Mouse (Mus musculus) monocyte, adult 5-6 weeks (primary cell): ENCODE results near the gene Rasa2. TPM values are rescaled to one million over a fixed set of nuclear protein-coding genes. Genes with fewer than 3 reads are reported as not detected.
A peak's percentile ranks its signal among the peaks of the same experiment; 100 is the strongest.
"Not testable (repeated sequence)": the region's sequence is repeated elsewhere in the genome, so short reads cannot be mapped to it uniquely, and the experiment has no call there.

ENCODE experiments used
- ATAC-seq: fragments of 153-309, 156-312 bp; replicated peaks from 2 replicates; pipeline ENCODE4 v1.8.0; 2017; ENCODE audit warnings: mild to moderate bottlenecking; ENCODE audit not compliant: low TSS enrichment, insufficient number of reproducible peaks, severe bottlenecking, poor library complexity, low FRiP score
- total RNA-seq: library from RNA; stranded (forward); fragments of 200-1000, 200-491, 200-594 nt; gene quantifications from 3 replicates; pipeline ENCODE4 v1.2.3, GENCODE M21; 2017

Rasa2 gene
- total RNA-seq, 1 experiment from 2014 or later = 38.8 TPM

GRCm38 (mm10) chr9:96646668-96647295 lies 15.4 kb upstream of the Rasa2 start:
- no peak for ATAC-seq

DNA sequence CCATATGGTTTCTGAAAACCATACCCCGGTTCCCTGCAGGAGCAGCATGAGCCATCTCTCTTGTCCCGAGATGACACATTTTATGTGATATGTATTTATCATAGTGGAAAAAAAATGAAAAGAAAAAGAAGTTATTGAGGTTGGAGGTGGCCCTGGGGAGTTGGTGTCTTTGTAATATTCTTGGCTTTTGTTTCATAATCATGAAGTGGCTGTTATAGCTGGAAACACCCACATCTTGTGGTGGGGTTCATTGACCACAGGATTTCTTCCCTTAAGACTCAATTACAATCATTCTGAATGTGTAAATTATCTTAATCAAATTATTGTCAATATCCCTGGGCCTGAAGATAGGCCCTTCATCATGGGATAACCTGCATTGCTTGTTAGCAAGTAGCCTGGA lies 13.4 kb upstream of the Rasa2 start:
- ATAC-seq = no peak

GRCm38 (mm10) chr9:96644002-96644401 lies 12.6 kb upstream of the Rasa2 start:
- not testable (repeated sequence) for ATAC-seq

DNA sequence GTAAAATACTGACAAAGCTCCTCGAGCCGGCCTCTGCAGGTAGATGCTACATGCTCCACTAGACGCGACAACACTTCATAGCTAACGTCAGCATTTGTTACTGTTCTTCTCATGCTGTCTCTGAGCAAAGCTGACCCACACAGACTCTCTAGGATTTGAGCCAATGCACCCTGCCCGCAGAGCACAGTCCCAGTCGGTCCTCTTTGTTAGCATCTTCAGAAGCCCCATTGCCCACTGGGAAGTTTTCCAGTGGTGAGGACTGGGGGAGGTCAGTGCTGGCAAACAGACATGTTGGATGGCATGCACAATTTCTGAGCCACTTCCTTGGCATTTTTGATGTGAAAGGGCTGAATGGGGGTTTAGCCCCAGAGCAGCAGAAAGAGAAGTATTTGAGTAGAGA lies 8.0 kb upstream of the Rasa2 start:
- no peak for ATAC-seq

DNA sequence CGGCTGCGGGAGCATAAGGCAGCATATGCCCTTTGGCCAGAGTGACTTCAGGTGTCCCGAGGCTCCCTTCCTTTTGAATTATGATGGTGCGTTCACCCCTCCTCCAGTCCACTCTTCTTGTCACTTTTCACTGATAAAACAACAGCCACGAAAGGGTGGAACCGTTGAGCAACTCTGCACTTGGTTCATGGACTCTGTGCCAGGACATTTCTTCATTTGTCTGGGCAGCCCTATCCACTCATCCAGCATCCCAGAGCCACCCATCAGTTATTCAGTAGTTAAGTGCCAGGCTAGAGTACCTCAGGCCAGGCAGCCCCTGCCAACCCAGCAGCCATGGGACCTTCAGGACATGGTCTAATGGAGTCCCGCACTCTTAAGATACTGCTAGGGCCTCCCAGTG lies 7.1 kb upstream of the Rasa2 start:
- ATAC-seq = no peak

DNA sequence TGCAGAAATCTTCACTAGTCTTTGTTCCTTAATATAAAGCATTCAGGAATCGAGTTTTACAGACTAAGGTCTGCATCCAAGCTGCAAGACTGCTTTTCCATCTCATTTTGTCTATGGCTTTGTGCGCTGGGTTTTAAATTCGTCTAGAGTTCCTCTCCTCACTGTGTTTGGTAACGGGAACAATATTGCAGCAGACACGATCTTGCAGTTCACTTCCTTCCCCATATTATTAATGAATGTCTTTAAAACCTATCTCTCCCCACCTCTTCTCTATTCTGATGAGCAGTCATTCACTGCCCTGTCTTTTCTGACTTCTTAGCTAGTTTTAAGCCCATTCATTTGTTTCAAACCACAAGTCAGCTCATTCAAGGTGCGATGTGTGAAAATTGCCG lies 5.7 kb upstream of the Rasa2 start:
- ATAC-seq = peak; percentile 77

- peak; percentile 40; the same call in 1 of the 2 replicates for ATAC-seq
These were observed 5.2 kb upstream of the Rasa2 start for GRCm38 (mm10) chr9:96636423-96637156.

DNA sequence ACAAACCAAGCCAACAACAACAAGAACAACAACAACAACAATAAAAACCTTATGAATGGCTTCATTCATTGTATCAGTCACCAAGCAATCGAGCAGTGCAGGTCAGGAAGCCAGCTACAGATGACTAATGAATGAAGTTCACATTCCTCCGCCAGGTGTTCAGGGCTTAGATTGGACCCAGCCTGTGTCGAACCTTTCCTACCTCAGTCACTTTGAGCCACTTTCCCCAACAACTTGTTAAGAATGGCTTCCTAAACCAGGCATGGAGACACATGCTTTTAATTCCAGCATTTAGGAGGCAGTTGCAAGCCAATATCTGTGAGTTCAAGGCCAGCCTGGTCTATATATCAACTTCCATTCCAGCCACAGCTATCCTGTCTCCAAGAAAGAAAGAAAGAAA lies 4.5 kb upstream of the Rasa2 start:
- no peak for ATAC-seq

GRCm38 (mm10) chr9:96635176-96635575 lies 3.8 kb upstream of the Rasa2 start:
- ATAC-seq = no peak

DNA sequence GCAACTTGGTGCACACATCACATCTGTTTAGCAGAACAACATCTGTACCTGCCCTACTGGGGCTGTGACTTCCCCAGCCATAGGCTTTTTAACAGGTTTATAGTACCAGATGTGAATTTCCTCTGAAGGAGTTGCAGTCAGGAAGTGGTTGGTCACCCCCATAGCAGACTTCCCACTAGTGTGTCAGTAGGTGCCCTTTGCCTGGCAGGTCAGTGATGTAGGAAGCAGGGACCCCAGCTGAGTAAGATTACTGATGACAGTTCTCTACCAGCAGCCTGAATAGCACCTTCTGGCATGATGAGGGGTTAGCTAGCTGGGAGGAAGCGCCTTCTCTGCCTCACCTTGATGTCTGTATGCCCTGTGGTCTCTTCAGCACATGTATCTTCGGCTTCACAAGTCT lies 2.4 kb upstream of the Rasa2 start:
- ATAC-seq = no peak

- ATAC-seq = no peak
These were observed 1.3 kb upstream of the Rasa2 start for GRCm38 (mm10) chr9:96632756-96633155.

DNA sequence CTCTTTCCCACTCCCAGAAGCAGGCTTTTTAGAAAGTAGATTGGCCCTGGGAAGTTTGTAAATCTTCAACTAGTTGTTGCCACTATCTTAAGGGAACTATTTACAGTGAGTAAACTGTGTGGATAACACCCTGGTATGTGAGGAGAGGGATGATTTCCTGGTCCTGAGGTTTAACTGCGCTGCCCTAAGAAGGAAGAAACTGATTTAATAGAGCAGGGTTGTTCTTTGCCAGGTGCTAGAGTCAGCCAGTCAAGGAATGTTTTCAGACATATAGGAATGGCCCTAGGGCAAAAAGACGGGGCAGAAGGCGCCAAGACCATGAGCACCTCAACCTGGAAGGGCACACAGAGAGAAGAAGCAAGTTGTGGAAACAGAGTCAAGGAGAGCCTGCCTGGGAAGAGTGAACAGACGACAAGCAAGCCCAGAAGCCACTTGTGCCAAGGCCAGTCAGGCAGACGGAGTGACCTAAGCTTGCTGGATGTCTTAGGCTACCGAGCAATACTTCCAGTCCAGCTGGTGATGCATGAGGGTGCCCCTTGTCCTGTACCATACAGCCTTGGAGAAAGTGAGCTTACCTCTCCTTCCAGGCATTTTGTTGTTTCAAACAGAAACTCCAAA lies 765 bp upstream of the Rasa2 start:
- no peak for ATAC-seq

GRCm38 (mm10) chr9:96630571-96631388 lies 637 bp downstream of the Rasa2 start:
- ATAC-seq = no peak

DNA sequence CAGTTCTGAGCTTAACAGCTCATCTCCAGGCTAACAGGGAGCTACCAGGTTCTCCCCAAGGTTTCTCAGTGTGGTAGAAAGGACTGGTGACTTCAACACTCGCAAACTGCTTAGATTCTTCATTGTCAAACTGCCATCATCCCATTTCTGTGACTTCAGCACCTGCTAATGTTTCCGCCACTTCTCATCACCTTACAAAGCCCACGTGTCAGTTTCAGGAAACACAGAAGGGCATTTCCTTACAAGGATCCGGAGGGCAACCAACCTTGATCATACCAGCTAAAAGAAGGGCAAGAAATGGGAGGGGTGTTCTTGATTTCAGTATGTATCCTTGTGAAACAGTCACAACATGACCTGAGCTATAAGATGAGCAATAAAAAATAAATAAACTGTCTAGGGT lies 2.3 kb downstream of the Rasa2 start:
- no peak for ATAC-seq

DNA sequence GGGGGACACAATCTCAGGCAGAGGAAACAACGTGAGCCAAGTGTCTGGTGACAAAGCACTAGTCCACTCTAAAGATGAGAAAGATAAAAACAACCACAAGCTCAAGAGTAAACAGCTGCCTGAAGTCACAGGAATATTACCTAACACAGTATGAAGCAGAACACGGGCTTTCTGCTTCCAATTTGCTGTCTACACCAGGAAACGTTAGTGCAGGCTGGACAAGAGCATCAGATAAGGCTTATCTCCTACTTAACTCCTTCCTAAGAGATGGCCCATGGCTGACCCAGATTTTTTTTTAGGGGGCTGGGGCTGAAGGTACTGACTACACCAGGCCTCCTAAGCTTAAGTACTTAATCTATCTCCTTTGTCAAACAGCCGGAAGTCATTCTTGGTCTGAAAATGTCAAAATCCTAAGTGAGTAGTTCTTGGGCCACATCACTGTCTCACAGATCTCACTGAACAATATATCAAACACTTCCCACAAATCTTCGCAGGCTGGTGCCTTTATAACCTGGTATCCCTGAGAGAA lies 3.8 kb downstream of the Rasa2 start:
- no peak for ATAC-seq

GRCm38 (mm10) chr9:96627042-96627441 lies 4.4 kb downstream of the Rasa2 start:
- ATAC-seq = no peak

DNA sequence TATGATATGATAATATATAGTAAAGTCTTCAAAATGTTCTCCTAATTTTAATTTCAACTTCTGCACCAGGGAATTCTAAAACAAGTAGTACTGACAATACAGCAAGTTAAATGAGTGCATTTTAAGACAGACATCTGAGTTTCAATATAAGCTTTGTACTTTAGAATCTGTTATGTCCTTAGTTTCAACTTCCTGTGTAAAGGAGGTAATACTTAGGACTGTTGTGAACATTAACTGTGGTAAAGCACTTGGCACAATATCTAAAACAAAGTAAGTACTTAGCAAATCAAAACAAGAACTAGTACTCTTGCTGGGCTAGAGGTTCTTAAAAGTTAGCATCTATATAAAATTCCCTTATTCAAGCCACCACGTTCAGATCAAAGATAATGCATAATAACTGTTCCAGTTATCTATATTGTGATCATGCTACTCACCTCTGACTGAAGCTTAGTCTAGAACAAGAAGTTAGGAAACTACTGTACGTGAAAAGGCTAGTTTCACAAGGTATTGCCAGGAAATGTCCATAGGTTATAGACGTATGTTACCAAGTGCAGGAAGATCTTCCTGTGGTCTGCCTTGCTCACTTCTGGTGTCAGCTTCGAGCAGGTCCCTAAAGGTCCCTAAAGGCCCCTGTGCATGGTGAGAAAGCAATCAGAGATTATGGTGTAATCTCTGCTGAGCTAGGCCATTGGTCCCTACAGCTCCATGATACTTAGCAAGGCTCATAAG lies 12.8 kb downstream of the Rasa2 start:
- no peak for ATAC-seq

DNA sequence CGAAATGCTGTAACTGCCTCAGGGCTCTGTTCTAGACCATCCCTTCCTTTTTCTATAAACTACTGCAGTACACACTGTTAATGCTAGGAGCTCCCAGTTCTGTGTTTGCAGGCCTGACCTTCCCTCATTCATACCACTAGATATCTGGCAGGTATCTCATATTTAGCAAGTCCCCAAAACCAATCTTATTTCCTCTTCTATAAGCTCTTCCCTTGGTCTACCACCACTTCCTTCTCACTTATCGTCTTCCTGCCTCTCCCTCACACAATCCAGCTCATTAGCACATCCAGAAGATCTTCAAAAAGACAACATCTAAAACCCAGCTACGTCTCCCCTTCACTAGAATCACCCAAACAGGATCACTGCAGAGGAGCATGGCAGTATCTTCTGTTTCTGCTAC lies 19.1 kb downstream of the Rasa2 start:
- ATAC-seq = no peak
